Mouse (Mus musculus): Measurements from ENCODE around the gene Bphl.

The Bphl gene

GRCm38 (mm10) chr13:34037172-34038055 is at the start of gene Bphl:
Bphl (plus strand) TSS chr13:34037597.
- DNase-seq: peak; percentile 95 to 97

- DNase-seq: no peak
Observed at GRCm38 (mm10) chr13:33989625-33990024, 47.8 kb upstream of the Bphl start.

DNA sequence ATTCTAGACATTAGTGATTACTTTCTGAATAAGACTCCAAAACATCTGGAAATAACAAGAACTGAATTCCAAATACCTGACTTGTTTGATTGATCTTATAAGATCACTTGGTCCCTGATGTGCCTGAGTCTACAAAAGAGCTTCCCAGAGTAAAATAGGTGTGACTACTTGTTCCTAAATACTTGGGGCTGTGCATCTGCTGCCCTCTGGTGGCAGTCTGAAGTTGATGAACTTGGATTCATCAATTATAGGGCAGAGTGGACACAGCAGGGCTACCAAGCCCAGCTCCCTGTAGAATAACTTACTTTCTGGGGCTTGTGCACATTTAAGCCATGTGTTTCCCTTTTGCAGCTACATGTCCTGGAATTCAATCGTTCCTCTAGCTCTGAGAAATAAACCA is 42.2 kb upstream of the Bphl start:
- peak; percentile 79 to 81 for DNase-seq

GRCm38 (mm10) chr13:34002058-34003006 is 35.1 kb upstream of the Bphl start, which contains the start of the genes Ripk1 and Serpinb6a:
Ripk1 (plus strand) TSS chr13:34002363.
Serpinb6a (minus strand) TSS chr13:34002794.
- peak; percentile 95 to 96 for DNase-seq

GRCm38 (mm10) chr13:34003058-34003457 is 34.3 kb upstream of the Bphl start:
- DNase-seq: no peak

DNA sequence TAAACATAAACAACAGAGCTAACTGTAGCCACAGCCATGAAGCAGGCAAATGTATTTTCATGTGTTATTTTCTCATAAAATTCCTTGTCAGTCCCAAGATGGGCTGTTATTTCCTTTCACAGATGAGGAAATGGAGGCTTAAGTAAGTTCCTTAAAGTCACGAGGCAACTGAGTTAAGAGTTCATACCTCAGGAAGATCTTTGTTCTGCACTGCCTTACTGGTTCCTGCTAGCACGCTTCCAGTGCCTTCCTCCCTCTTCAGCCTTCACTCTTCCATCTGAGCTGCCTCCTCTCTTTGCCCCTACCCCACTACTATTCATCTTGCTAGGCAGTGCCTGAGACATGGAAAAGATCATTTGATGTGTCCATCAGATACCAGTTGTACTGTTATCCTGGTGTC is 30.2 kb upstream of the Bphl start:
- DNase-seq: no peak

DNA sequence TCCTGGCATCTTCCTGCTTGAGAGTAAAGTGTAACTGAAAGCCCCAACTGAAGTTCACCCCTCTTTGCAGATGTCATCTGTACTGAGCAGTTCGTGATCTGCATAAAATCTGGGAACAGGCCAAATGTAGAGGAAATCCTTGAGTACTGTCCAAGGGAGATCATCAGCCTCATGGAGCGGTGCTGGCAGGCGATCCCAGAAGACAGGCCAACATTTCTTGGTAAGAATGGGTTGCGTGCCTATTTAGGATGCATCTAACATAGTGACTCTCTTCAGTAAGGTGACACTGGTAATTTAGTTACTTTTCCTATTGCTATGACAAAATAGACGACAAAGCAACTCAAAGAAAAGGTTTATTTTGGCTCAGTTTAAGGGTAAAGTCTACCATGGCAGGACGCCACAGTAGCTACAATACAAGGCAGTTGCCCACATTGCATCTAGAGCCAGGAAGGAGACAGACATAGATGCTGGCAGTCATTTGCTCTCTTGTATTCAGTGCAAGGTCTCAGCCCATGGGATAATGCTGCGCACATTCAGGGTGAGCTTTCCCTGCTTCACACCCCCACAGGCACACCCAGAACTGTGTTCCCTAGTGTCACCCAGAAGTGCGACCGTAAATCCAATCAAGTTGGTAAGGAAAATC is 20.3 kb upstream of the Bphl start:
- peak; percentile 85 to 87 for DNase-seq

DNA sequence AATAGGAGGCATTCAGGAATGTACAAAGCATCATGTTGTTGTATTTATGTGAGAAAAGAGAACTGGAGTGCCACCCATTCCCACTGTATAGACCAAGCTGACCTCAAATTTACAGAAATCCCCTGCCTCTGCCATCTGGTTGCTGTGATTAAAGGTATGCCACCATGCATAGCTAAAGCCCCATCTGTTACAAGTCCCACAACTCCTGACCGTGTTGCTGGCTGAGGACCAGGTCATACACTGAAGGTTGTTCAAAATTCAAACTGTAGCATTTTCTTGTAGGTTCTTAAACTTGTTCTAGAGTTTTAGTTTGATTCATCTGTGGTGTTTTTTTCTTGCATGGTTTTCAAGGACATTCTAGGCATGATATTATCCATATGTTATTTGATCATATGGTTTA is 18.9 kb upstream of the Bphl start:
- DNase-seq: peak; percentile 56 to 73

GRCm38 (mm10) chr13:34021998-34022397 is 15.4 kb upstream of the Bphl start:
- no peak for DNase-seq

DNA sequence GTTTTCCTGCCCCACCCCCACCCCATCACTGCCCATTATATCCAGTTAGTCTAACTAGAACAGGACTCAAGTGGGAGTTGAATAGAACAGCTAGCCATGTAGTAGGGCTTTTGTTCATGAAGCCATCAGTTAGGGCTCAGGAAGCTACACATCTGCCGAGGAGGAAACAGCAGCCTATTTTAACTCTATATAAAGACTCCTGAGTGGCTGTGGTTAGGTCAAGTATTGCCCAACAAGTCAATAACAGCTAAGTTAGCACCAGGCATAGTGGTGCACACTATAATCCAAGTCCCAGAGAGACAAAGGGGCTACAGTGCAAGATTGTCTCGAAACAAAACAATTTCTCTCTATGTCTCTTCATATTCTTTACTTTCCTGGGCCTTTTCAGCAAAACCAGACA is 5.4 kb upstream of the Bphl start:
- DNase-seq: no peak

DNA sequence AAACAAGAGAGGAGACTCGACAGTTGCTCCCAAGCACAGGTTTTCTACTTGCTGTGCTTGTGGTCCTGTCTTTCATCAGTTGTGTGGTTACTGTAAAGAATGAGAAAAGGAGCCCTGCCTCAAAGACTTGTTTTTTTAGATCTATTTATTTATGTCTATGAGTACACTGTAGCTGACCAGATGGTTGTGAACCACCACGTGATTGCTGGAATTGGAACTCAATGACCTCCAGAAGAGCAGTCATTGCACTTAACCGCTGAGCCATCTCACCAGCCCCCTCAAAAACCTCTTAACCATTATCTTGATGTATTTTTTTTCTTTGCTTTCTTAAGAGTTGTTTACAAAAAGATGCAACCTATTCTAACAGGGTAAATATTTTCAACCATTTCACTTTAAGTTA is 2.0 kb upstream of the Bphl start:
- DNase-seq: no peak

GRCm38 (mm10) chr13:34036726-34037125 is 671 bp upstream of the Bphl start:
- DNase-seq: no peak

DNA sequence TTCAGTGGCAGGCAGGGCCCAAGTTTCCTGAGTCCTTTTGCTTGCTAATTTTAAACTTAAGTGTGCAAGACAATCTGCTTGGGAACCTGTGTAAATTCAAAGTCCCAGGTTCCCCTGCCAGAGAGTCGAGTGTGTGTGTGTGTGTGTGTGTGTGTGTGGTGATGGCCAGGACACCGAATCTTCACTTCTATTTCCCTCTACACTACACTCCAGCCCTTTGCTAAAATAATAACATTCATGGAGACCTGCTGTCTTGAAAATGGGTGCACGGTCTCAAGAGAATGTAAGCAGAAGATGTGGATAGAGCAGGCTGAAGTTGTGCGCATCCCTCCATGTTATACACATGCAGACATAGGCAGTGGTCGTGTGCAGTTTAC is 647 bp downstream of the Bphl start:
- DNase-seq: peak in 1 of 2 experiments; percentile 32

- no peak for DNase-seq
Observed at GRCm38 (mm10) chr13:34038901-34039341, 1.5 kb downstream of the Bphl start.

DNA sequence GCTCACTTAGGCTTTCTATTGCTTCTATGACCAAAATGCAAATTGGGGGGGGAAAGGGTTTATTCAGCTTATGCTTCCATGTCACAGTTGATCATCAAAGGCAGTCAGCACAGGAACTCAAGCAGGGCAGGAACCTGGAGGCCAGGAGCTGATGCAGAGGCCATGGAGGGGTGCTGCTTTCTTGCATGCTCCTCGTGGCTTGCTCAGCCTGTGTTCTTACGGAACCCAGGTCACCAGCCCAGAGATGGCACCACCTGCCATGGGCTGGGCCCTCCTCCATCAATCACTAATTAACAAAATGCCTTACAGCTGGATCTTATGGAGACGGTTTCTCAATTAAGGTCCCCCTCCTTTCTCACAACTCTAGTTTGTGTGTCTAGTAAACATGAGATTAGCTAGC is 2.7 kb downstream of the Bphl start:
- DNase-seq: no peak

DNA sequence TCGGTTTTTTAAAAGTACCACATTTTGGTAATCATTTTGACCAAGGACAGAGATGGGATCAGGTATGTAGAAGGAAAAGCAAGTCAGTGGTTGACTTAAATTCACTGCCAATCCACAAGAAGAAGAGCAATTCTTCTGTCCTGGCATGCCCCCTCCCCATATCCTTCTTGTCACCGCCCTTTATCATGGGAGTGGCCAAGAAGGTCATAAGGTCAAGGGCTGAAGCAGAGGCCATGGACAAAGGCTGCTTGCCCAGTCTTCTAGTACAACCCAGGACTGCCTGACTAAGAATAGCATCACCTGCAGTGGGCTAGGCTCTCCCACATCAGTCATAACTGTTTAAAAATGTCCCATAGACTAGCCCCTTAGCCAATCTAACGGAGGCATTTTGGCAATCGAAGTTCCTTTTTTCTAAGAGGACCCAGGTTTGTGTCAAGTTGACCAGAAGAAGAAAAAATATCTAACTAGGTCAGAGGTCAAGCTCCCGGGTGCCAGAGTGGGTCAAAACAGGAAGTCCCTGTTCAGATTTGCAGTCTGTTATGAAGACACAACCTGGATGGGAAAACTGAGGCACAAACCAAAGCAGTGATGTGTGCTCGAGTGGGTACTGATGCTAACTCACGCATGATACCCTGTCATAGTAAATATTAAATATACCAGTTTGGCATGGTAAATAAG is 6.5 kb downstream of the Bphl start:
- DNase-seq: no peak

- no peak for DNase-seq
Observed at GRCm38 (mm10) chr13:34045511-34046249, 8.3 kb downstream of the Bphl start.

- DNase-seq: peak; percentile 96 to 98
Observed at GRCm38 (mm10) chr13:34046421-34047012, 9.1 kb downstream of the Bphl start.

DNA sequence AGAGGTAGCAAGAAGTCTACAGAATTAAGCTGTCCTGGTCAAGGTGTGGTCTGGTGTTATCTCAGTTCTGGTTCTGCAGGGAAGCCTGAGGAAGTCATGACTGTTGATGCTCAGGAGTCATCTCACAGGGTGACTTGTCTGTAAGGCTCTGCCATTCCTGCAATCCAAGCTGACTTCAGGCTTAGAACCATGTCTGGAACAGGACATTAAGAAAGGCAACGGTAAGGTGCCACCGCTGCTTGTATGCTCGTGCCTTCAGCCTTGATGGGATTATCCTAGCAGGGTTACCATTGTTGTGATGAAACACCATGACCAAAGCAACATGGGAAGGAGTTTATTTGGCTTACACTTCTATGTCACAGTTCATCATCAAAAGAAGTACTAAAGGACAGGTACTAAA is 10.1 kb downstream of the Bphl start:
- no peak for DNase-seq

DNA sequence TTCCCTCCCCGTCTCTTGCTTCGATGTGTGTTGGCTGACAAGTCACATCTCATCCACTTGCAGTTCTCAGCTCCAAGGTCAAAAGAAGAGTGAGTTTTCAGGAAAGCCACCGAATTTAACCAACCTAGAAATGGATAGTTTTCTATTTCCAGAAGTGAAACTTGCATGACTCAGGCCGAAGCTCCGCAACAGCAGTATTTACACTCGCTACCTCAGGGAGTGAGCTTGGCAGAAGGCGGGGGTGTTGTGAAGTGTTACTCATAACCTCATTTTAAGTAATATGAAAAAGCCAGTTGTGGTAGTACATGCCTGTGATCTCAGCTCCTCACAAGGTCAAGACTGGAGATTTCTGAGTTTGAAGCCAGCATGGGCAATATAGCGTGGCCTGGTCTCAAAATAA is 13.1 kb downstream of the Bphl start:
- DNase-seq: no peak

DNA sequence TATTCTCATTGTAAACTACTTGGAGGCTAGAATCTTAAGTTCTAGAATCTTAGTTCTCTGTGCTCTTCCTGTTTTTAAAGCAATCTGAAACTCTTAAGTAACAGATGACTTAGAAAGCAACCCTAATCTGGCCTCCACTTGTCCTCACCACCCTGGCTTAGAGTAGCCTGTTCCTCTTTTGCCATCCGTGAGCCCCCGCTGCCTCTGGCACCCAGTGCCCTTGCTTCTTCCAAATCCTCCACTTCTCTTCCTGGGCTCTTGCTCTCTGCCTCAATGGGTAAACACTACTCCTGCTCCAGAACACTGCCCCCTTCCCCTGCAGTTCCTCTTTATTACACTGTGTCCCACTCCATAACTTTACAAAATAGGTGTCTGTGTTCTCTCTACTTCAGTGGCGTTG is 14.3 kb downstream of the Bphl start:
- DNase-seq: no peak

Data from cerebellum, postnatal 10 days (tissue).